Mouse (Mus musculus) frontal cortex, postnatal 36 days (tissue): ENCODE data around the gene Ap1s2.

Source experiments
- DNase-seq, 2 experiments: peaks; one replicate each; pipeline ENCODE4 v3.0.0; 2022; ENCODE audit warnings: low spot score in 2 of 2

Ap1s2 gene

DNA sequence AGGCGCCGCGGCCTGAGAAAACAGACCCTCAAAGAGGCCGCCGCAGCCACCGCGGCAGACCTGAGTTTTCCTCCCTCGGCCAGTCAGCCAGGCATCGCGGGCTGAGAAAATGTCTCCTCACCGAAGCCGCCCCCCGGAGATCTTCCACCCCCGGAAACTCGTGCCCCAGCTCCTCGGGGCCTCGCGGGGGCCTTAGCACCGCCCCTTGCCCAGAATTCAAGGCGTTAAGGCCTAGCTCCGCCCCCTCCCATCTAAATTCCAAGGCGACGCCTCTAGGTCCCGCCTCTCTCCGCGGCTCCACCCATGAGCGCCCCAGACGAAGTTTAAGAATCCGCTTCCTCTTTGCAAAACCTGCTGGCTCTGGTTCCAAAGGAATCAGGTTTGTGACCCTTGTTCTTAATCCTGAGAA lies 49.7 kb downstream of the Ap1s2 start, which contains the start of gene Zrsr2:
TSS of gene Zrsr2 (minus strand) at position 195 of the 409 bp plus-strand sequence.
- DNase-seq = peak; percentile 62 to 74

DNA sequence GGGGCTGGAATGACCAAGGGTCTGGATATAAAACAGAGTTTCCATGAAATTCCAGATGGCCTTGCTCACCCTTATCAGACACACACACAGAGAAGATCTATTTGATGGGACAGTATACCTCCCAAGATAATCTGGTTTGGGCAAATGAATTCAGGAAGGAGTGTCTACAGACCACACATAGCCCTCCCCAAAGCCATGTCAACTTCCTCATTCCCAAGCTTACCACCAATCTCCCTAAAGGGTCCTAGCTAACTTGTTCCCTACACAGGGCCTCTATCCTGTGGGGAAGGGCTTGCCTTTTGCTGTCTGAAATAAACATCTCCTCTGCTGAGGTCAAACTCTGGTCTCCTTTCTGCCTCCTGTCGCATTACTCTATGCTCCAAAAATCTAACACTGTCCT lies 72.3 kb downstream of the Ap1s2 start:
- DNase-seq = no peak

DNA sequence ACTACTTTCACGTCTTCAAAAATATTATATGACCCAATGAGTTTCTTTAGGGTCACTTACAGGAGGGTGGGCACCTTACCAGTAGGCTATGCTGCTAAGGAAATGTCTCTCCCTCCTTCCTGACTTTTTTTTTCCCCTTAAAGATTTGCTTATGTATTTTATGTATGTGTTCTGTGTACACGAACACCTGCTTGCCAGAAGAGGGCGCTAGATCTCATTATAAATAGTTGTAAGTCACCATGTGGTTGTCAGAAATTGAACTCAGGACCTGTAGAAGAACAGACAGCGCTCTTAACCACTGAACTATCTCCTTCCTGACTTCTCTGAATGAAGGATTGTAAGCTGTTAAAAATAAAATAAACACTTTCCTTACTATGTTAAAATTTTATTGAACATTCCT lies 72.7 kb downstream of the Ap1s2 start:
- DNase-seq = no peak

DNA sequence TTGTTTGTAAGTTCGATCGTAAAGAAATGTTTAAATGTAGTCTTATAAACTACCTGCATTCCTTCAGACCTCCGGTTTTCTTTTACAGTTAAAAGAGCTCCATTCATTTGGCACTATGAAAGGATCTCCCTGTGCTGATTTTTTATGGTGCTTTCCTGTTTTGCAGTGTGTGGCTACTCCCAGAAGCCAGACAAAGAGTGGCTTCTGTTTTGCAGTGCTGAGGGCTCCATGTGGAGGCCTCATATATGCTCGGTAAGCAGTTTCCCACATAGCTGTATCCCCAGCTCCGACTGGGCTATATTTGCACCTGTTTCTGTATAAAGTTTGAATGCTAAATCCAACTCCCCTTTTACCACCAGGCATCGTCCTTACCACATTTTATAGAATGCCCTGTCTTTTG lies 73.3 kb downstream of the Ap1s2 start:
- DNase-seq = no peak
